Mouse (Mus musculus) lung, postnatal 0 days (tissue): ENCODE data around the gene Tasp1.

Experiments
- CTCF ChIP-seq: IDR thresholded peaks from 2 replicates; pipeline ENCODE4 v1.5.1; 2016; ENCODE audit warnings: antibody characterized with exemption, mild to moderate bottlenecking
- EP300 ChIP-seq: IDR thresholded peaks from 2 replicates; pipeline ENCODE4 v1.6.1; 2016; ENCODE audit warnings: antibody characterized with exemption, mild to moderate bottlenecking, control low read depth

DNA sequence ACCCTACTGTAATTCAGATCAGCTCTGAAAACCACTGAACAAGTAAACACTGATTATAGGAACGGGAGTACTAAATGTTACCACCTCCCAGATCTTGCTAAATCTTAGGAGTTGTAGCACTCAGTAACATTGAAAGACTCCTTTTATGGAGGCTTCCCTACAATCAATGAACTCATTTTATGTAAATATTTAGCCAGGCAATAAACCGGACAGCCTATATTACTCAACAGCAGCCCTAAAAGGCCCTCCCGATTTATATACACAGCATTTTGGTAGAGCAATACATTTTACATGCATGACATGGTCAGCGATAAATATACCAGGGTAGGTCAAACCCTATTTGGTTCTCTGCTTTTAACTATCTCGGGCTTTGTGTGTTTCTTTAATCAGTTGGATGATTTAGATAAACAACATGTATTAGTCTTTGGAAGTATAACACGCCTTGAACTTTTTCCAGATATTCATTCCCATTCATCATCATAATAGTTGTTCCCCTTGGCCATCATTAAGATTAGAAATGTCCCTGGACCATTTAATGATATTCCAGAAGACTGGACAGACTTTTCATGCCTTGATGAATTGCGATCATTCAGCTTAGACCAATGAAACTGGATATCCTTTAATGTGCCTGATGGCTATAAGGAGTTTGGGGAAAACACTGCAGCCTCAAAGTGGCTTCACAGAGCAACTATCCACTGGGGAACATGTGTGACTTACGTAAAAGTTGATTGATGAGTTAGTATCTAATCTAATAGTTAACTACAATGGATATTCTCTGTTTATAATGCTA is 244.8 kb downstream of the Tasp1 start:
- TF ChIP-seq EP300 (0 out of 2 replicates have a peak, but pooled peaks have one; percentile 17), CTCF (no peak)
